ENCODE assay signal across 27 mouse cellular contexts in genomic region chr3:3016572-3016971, GRCm38 (mm10).
DNase-seq lines count a peak whose midpoint lies in the region; ATAC-seq and TF ChIP-seq lines count a peak whose summit lies in the region.
"Had no signal": no experiment of that assay in that cellular context is flagged by ENCODE, and none has a peak within 500 bp of the region (broad histone marks: within the 10 kb centered on the region; RNA-seq: fewer than 3 reads in every experiment).

No protein-coding gene starts in this region.

- H3K27me3 ChIP-seq in megakaryocyte, embryonic 14.5 days (replicated peaks) = no peaks in the 10 kb centered on the region
- no peaks in the 10 kb centered on the region for H3K27me3 ChIP-seq in stomach, postnatal 0 days (ENCODE audit: control insufficient read depth, insufficient read depth, low read length)
- H3K27me3 ChIP-seq: forebrain, embryonic 12.5 days; heart, embryonic 12.5 days; hindbrain, embryonic 13.5 days; liver, embryonic 15.5 days; lung, embryonic 15.5 days; neural tube, embryonic 13.5 days had no signal

- H3K9ac ChIP-seq in stomach, postnatal 0 days (ENCODE audit: low read length) = no peak overlapping the region
- H3K9ac ChIP-seq: forebrain, embryonic 12.5 days; forebrain, postnatal 0 days; heart, embryonic 12.5 days; hindbrain, embryonic 13.5 days; liver, embryonic 15.5 days; lung, embryonic 15.5 days; neural tube, embryonic 13.5 days had no signal

- ATAC-seq in megakaryocyte, adult 5-6 weeks (ENCODE audit: poor library complexity, severe bottlenecking) = no peak
- no peak for ATAC-seq in stomach, postnatal 0 days (ENCODE audit: low FRiP score, low TSS enrichment)
- ATAC-seq: CD4-positive, CD25-positive, alpha-beta regulatory T cell, adult 4 months; forebrain, postnatal 0 days had no signal

- peak; percentile 1 for DNase-seq in heart, postnatal 4 days
- no peak for DNase-seq in heart, adult 18-20 months
- DNase-seq in testis, postnatal 10 days (ENCODE audit: low spot score) = peak; percentile 18
- DNase-seq in testis, postnatal 14 days (ENCODE audit: low spot score) = no peak
- DNase-seq in stomach, postnatal 0 days (ENCODE audit: low spot score) = peak; percentile 2
- DNase-seq in thymus, postnatal 0 days (ENCODE audit: low spot score) = no peak
- DNase-seq: adrenal gland, postnatal 36 days; cerebellum, adult 18-20 months; cerebellum, postnatal 10 days; forebrain, postnatal 0 days; heart, postnatal 14 days; kidney, adult 11 months; kidney, postnatal 14 days; right cerebral cortex, postnatal 4 days; thymus, adult 2 months had no signal

- no peaks in the 10 kb centered on the region; the same call in 1 of the 2 replicates for H3K4me1 ChIP-seq in megakaryocyte, embryonic 14.5 days
- no peaks in the 10 kb centered on the region for H3K4me1 ChIP-seq in stomach, postnatal 0 days (replicated peaks; ENCODE audit: control insufficient read depth, insufficient read depth)
- H3K4me1 ChIP-seq: forebrain, embryonic 12.5 days; heart, embryonic 12.5 days; hindbrain, embryonic 13.5 days; liver, embryonic 15.5 days; lung, embryonic 15.5 days; neural tube, embryonic 13.5 days had no signal

- no peak overlapping the region for H3K4me2 ChIP-seq in stomach, postnatal 0 days (replicated peaks; ENCODE audit: low read depth)
- H3K4me2 ChIP-seq: forebrain, embryonic 12.5 days; heart, embryonic 12.5 days; hindbrain, embryonic 13.5 days; liver, embryonic 15.5 days; lung, embryonic 15.5 days; neural tube, embryonic 13.5 days had no signal

- no peak for TF ChIP-seq EP300 in stomach, postnatal 0 days (optimal IDR thresholded peaks at IDR 0.05)

- H3K36me3 ChIP-seq in megakaryocyte, embryonic 14.5 days (replicated peaks; ENCODE audit: low read length) = no peaks in the 10 kb centered on the region
- no peaks in the 10 kb centered on the region for H3K36me3 ChIP-seq in stomach, postnatal 0 days (ENCODE audit: control insufficient read depth, insufficient read depth, low read length)
- H3K36me3 ChIP-seq: forebrain, embryonic 12.5 days; heart, embryonic 12.5 days; hindbrain, embryonic 13.5 days; liver, embryonic 15.5 days; lung, embryonic 15.5 days; neural tube, embryonic 13.5 days had no signal

- H3K27ac ChIP-seq in stomach, postnatal 0 days (replicated peaks) = no peak overlapping the region
- H3K27ac ChIP-seq: forebrain, embryonic 12.5 days; hindbrain, embryonic 13.5 days; layer of hippocampus, adult 2 months; left cerebral cortex, adult 2 months; liver, embryonic 15.5 days; lung, embryonic 15.5 days; neural tube, embryonic 13.5 days had no signal

- WGBS in stomach, postnatal 0 days = 88% methylated on average over 1 of the region's 1 CpGs

- no peak for TF ChIP-seq CTCF in stomach, postnatal 0 days (IDR thresholded peaks at IDR 0.05; ENCODE audit: low read depth)

- peak overlapping the region; percentile 77 for H3K4me3 ChIP-seq in megakaryocyte, embryonic 14.5 days (replicated peaks)
- H3K4me3 ChIP-seq in stomach, postnatal 0 days (ENCODE audit: low read depth, low read length) = no peak overlapping the region
- H3K4me3 ChIP-seq: erythroblast, embryonic 14.5 days; forebrain, embryonic 12.5 days; heart, embryonic 12.5 days; hindbrain, embryonic 13.5 days; layer of hippocampus, adult 2 months; left cerebral cortex, adult 2 months; liver, embryonic 15.5 days; lung, embryonic 15.5 days; neural tube, embryonic 13.5 days had no signal

- H3K9me3 ChIP-seq in megakaryocyte, embryonic 14.5 days = peaks cover 65% of the 10 kb centered on the region
- H3K9me3 ChIP-seq in stomach, postnatal 0 days (ENCODE audit: control insufficient read depth, low read length) = 0 out of 2 replicates have a peak, but pooled peaks cover 2% of the 10 kb centered on the region

Comparison
In these comparisons a context has a peak if more than half of its experiments do, and no peak if none do; other contexts are left out.
1. DNase-seq: peak in heart, postnatal 4 days (single experiment), testis, postnatal 10 days (single experiment) and stomach, postnatal 0 days (single experiment); none in heart, adult 18-20 months (0 of 2), testis, postnatal 14 days (single experiment) and thymus, postnatal 0 days (single experiment).